Mouse (Mus musculus) midbrain, embryonic 15.5 days (tissue): ENCODE results near the gene Slitrk1. TPM values are rescaled to one million over a fixed set of nuclear protein-coding genes. Genes with fewer than 3 reads are reported as not detected.

Source experiments
- ATAC-seq: fragments of 200-750 bp; cut with Nextera tagmentation; replicated peaks from 2 replicates; pipeline ENCODE4 v1.8.0; 2017; ENCODE audit warnings: moderate TSS enrichment
- H3K27ac ChIP-seq: fragments of 300-500 bp; sonication (generic); 2 replicates; pipeline ENCODE4 v1.5.1; 2015; ENCODE audit warnings: mild to moderate bottlenecking, inconsistent platforms
- H3K27me3 ChIP-seq: fragments of 300-500 bp; sonication (generic); replicated peaks from 2 replicates; pipeline ENCODE4 v1.6.1; 2015; ENCODE audit warnings: inconsistent platforms
- H3K36me3 ChIP-seq: fragments of 300-500 bp; sonication (generic); replicated peaks from 2 replicates; pipeline ENCODE4 v1.6.1; 2015; ENCODE audit warnings: inconsistent platforms
- H3K4me1 ChIP-seq: fragments of 300-500 bp; sonication (generic); 2 replicates; pipeline ENCODE4 v1.6.1; 2015; ENCODE audit warnings: inconsistent platforms
- H3K4me2 ChIP-seq: fragments of 300-500 bp; sonication (generic); 2 replicates; pipeline ENCODE4 v1.6.1; 2015; ENCODE audit warnings: inconsistent platforms, mild to moderate bottlenecking, moderate library complexity
- H3K4me3 ChIP-seq: fragments of 300-500 bp; sonication (generic); 2 replicates; pipeline ENCODE4 v1.5.1; 2015; ENCODE audit warnings: mild to moderate bottlenecking, inconsistent platforms
- H3K9ac ChIP-seq: fragments of 300-500 bp; sonication (generic); 2 replicates; pipeline ENCODE4 v1.6.1; 2015; ENCODE audit warnings: mild to moderate bottlenecking, inconsistent platforms
- H3K9me3 ChIP-seq: fragments of 300-500 bp; sonication (generic); 2 replicates; pipeline ENCODE4 v1.6.1; 2016; ENCODE audit warnings: inconsistent platforms
- WGBS: fragments of 180-500 bp; shearing (Covaris S2); methylation state at CpG from one replicate; pipeline ENCODE4 v1.1.7; 2015; ENCODE audit warnings: mixed read lengths; 5-methylcytosine and 5-hydroxymethylcytosine counted together
- polyA plus RNA-seq: library from polyadenylated mRNA; unstranded; fragments of >200 nt; fragmentation: Nextera tagmentation; extraction: Ambion mirVana; gene quantifications from 2 replicates; pipeline ENCODE4 v1.2.1, GENCODE M21; 2015

Slitrk1 gene
- polyA plus RNA-seq, 1 experiment from 2014 or later: 31.0 TPM

DNA sequence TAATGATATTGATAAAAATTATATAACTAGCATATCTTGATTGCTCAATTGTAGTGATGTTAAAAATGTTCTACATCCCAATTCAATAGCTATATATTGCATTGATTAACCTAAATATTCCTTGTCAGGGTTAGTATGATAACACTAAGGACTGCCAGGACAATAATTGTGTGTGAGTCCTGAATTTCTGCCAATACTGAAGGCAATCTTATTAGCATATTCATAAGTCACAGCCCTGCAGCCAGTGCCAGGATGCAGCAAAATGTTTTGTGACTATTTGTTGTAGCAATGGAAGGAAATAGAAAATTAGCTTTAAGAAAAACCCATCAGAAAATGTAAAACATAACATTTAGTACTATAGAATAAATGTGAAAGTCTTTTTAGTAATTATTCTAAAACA, 49.3 kb downstream of the Slitrk1 start:
- Histone ChIP-seq H3K4me1 (no peaks in the 10 kb centered on the region), H3K9me3 (no peaks in the 10 kb centered on the region), H3K9ac (no peak overlapping the region), H3K36me3 (no peaks in the 10 kb centered on the region), H3K27ac (no peak overlapping the region), H3K4me2 (no peak overlapping the region), H3K4me3 (no peak overlapping the region), H3K27me3 (no peaks in the 10 kb centered on the region)
- no peak for ATAC-seq

DNA sequence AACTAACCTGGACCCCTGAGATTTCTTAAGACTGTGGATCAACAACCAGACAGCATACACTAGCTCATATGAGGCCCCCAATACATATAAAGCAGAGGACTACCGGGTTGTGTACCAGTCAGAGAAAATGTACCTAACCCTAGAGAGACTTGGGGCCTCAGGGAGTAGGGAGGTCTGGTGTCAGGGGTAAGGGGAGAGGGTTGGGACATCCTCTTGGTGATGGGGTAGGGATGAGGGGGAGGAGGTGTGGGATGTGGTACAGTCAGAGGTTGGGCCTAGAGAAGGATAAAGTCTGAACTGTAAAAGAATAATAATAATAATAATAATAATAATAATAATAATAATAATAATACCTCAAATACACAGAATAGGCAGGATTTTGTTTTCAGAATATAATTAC, 54.6 kb downstream of the Slitrk1 start:
- H3K27ac ChIP-seq: no peak overlapping the region
- H3K27me3 ChIP-seq: no peaks in the 10 kb centered on the region
- no peaks in the 10 kb centered on the region for H3K36me3 ChIP-seq
- H3K4me1 ChIP-seq: no peaks in the 10 kb centered on the region
- 94% methylated on average over 1 of the region's 1 CpGs for WGBS
- no peak for ATAC-seq
- H3K4me3 ChIP-seq: no peak overlapping the region
- no peak overlapping the region for H3K9ac ChIP-seq
- no peaks in the 10 kb centered on the region for H3K9me3 ChIP-seq
- H3K4me2 ChIP-seq: no peak overlapping the region
